Mouse (Mus musculus): Measurements from ENCODE around the gene Klk1b4.
"Not testable (repeated sequence)": the region's sequence is repeated elsewhere in the genome, so short reads cannot be mapped to it uniquely, and the experiment has no call there.

The Klk1b4 gene

GRCm38 (mm10) chr7:44207135-44207534 lies at the start of gene Klk1b4:
Klk1b4 (plus strand) TSS chr7:44207435.
- in situ Hi-C loops (cut with MseI, MboI) = not testable (repeated sequence)

- in situ Hi-C loops (cut with MseI, MboI) = no loop called here
Measured at GRCm38 (mm10) chr7:44179299-44180045, 27.8 kb upstream of the Klk1b4 start.

GRCm38 (mm10) chr7:44186516-44186915 lies 20.7 kb upstream of the Klk1b4 start:
- in situ Hi-C loops (cut with MseI, MboI) = not testable (repeated sequence)

- in situ Hi-C loops (cut with MseI, MboI) = not testable (repeated sequence)
Measured at GRCm38 (mm10) chr7:44187936-44188335, 19.3 kb upstream of the Klk1b4 start, which contains the start of gene Klk1b24. Klk1b24 (plus strand) TSS chr7:44188236.

- in situ Hi-C loops (cut with MseI, MboI) = not testable (repeated sequence)
Measured at GRCm38 (mm10) chr7:44193466-44193865, 13.8 kb upstream of the Klk1b4 start.

- in situ Hi-C loops (cut with MseI, MboI) = no loop called here
Measured at GRCm38 (mm10) chr7:44197891-44198290, 9.3 kb upstream of the Klk1b4 start, which contains the start of gene Klk1b3. Klk1b3 (plus strand) TSS chr7:44198191.

GRCm38 (mm10) chr7:44208307-44208706 lies 1.1 kb downstream of the Klk1b4 start:
- in situ Hi-C loops (cut with MseI, MboI) = no loop called here

- in situ Hi-C loops (cut with MseI, MboI) = no loop called here
Measured at GRCm38 (mm10) chr7:44215645-44216044, 8.4 kb downstream of the Klk1b4 start, which contains the start of gene Klk1b5. Klk1b5 (plus strand) TSS chr7:44215945.

GRCm38 (mm10) chr7:44221601-44222000 lies 14.4 kb downstream of the Klk1b4 start:
- in situ Hi-C loops (cut with MseI, MboI) = not testable (repeated sequence)

- in situ Hi-C loops (cut with MseI, MboI) = not testable (repeated sequence)
Measured at GRCm38 (mm10) chr7:44222335-44222734, 15.1 kb downstream of the Klk1b4 start.

- in situ Hi-C loops (cut with MseI, MboI) = no loop called here
Measured at GRCm38 (mm10) chr7:44225076-44225475, 17.8 kb downstream of the Klk1b4 start, which contains the start of gene Klk1. Klk1 (plus strand) TSS chr7:44225360.

GRCm38 (mm10) chr7:44235909-44236308 lies 28.7 kb downstream of the Klk1b4 start, which contains the start of gene Gm36864:
Gm36864 (plus strand) TSS chr7:44236177.
- in situ Hi-C loops (cut with MseI, MboI) = no loop called here

- in situ Hi-C loops (cut with MseI, MboI) = no loop called here
Measured at GRCm38 (mm10) chr7:44239913-44240312, 32.7 kb downstream of the Klk1b4 start.

GRCm38 (mm10) chr7:44240712-44241111 lies 33.5 kb downstream of the Klk1b4 start:
- in situ Hi-C loops (cut with MseI, MboI) = no loop called here

- in situ Hi-C loops (cut with MseI, MboI) = no loop called here
Measured at GRCm38 (mm10) chr7:44241163-44241562, 33.9 kb downstream of the Klk1b4 start.

GRCm38 (mm10) chr7:44244080-44244479 lies 36.8 kb downstream of the Klk1b4 start:
- in situ Hi-C loops (cut with MseI, MboI) = no loop called here

- in situ Hi-C loops (cut with MseI, MboI) = no loop called here
Measured at GRCm38 (mm10) chr7:44246055-44246983, 39.1 kb downstream of the Klk1b4 start, which contains the start of the genes 1700028J19Rik and 2410002F23Rik. 1700028J19Rik (minus strand) TSS chr7:44246695. 2410002F23Rik (plus strand) TSS chr7:44246722.

GRCm38 (mm10) chr7:44246984-44247470 lies 39.8 kb downstream of the Klk1b4 start:
- in situ Hi-C loops (cut with MseI, MboI) = no loop called here

GRCm38 (mm10) chr7:44247971-44248370 lies 40.7 kb downstream of the Klk1b4 start:
- in situ Hi-C loops (cut with MseI, MboI) = no loop called here

- in situ Hi-C loops (cut with MseI, MboI) = no loop called here
Measured at GRCm38 (mm10) chr7:44249248-44249647, 42.0 kb downstream of the Klk1b4 start.

- in situ Hi-C loops (cut with MseI, MboI) = not testable (repeated sequence)
Measured at GRCm38 (mm10) chr7:44250732-44251275, 43.6 kb downstream of the Klk1b4 start.
